Mouse (Mus musculus): ENCODE measurements around the gene Rprd1b.

DNA sequence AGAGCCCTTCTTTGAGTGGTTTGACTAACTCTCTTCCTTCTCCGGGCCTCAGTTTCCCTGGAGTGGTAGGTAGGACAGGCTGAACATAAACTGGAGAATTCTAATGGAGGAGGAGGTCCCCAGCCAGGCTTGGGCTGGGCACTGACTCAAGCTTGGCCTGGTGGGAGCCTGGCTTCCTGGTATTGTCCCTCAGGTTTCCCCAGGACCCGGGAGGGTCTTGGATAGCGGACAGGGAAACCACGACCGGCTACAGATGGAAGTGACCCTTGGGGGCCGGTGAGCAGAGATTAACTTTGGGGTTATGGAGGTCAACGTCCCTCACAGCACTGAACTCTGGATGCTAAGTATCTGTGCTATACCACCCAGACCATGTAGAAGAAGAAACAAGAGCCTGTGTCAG is 113.0 kb downstream of the Rprd1b start:
- TF ChIP-seq CTCF (conservative IDR thresholded peaks at IDR 0.05; ENCODE audit: insufficient read depth, insufficient read length, low read depth, low read length) (no peak), POLR2A (IDR thresholded peaks at IDR 0.05; ENCODE audit: low read depth, low read length) (no peak)

All from kidney, adult 2 months (tissue).